Mouse (Mus musculus) adrenal gland, postnatal 14 days (tissue): Measurements from ENCODE around the gene Cradd. TPM values are rescaled to one million over a fixed set of nuclear protein-coding genes. Genes with fewer than 3 reads are reported as not detected.

ENCODE experiments used
- DNase-seq: peaks from one replicate; pipeline ENCODE4 v3.0.0; 2021; ENCODE audit warnings: mixed read lengths
- total RNA-seq: library from RNA; stranded (reverse); gene quantifications from 2 replicates; pipeline ENCODE4 v1.2.3, GENCODE M21; 2021

The Cradd gene
- total RNA-seq, 1 experiment from 2014 or later, result 11.7 TPM

DNA sequence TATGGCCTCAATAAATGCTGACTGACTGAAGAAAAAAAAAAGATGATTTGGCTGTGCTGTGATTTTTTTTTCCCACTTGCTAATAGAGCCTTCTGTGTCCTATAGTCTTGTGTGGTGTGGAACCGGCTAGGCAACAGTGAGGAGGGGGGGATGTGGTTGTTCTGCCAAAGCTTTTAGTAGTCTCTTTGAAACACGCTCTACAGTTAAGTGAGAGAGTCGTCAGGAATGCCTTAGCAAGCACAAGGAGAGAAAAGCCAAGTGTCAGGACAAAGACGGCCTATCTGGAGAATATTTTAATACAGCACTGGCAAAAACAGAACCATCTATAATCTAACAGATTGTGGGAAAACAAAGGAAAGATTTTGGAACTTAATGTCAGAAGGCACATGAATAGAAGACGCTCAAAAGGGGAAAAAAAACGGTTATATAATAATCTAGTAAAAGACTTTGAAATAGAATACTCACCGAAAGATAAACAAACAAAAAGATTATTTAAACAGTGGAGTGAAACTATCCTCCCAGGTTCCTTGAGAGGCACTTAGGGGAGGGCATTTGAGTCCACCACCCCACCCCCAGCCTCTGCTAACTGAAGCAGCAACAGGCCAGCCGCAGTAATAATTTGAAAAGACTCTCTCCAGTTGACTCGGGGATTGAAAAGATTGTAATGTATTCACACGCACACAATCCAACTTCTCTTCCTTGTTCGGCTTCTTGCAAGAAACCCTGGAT is 16.9 kb downstream of the Cradd start:
- no peak for DNase-seq

DNA sequence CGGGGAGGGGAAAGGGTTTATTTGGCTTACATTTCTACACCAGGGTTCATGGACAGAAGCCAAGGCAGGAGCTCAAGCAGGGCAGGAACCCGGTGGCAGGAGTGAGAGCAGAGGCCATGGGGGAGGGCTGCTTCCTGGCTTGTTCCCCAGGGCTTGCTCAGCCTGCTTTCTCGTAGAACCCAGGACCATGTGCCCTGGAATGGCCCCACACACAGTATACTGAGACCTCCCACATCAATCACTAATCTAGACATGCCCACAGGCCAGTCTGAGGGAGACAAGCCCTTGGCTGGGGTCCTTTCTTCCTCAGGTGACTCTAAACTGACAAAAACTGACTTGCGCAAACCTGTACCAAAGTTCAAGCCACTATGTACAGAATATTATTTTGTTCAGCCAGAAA is 19.7 kb downstream of the Cradd start:
- DNase-seq, result no peak

DNA sequence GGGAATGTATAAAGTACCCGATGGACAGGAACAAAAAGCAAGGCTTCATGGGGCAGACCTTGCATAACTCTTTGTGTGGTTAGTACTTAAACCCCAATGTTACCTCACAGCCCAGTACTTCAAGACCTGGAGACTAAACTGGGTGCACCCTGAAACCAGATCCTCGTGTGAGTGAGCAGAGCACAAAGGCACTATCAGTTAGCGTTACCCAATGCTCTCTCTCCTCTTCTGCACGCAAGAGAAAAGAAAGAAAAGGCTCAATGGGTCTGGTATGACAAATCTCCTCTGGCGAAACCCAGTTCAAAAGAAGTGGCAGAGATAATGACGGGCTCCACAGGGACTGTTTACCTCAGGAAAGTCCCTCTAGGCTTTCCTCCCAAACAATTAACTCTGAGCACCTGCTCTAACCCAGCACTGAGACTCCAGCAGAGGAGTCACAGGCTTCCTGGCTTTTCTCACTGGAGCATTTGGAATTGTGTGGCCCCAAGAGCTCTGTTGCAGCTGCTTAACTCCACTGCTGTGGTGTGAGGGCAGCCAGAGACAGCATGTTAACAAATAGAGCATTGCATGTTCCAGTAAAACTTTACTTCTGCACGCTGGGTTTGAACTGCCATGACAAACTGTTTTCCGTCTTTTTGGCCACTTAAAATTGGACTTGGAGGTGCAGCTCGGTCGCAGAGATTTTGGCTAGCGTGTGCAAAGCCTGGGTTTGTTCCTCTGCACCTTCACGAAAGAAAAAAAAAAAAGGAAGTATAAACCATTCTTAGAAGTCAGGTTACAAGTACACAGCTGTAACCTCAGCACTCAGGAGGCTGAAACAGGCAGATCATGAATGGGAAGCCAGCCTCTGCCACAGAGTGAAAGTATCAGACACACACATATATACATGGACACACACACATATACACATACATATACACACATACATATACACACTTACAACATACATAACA is 21.4 kb downstream of the Cradd start:
- no peak for DNase-seq

DNA sequence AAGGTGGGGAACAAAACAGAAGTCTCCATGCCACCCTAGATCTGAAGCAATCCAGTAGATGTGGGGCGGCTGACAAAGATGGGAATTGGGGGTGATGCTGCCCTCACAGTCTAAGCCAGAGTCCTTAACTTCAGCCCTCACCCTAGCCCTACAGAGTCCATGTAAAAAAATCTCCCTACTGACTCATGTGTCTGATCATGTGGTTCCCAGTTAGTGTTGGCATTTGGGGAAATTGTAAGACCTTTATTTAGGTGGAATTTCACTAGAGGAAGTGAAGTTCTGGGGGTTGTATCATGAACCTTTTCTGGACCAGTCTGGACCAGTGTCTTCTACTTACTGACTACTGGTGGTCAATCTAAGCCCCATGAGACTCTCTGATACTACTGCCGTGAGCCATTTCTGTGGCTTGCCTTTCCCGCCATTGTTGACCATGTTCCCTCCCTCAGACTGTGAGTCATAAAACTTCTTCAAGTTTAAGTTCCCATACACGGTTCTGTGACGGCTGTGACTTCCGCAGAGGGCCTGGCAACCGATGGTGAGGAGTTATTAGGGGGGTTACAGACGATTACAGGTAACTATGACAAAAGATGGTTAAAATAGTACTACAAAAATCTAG is 23.6 kb downstream of the Cradd start:
- no peak for DNase-seq

DNA sequence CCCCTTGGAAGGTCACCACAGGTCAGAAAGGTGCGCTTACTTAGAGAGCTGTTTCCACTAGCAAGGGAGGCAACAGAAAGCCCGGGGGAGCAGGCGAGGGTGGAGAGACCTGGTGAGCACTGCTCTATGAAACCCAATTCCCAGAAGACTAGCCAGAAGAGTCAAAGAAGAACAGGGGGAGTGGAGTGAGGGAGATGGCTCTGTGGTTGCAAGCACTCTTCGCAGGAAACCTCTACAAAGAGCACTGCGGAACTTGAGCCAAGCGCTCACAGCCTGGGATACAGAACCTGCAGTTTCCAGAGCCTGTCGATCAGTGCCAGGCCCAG is 24.2 kb downstream of the Cradd start:
- no peak for DNase-seq

DNA sequence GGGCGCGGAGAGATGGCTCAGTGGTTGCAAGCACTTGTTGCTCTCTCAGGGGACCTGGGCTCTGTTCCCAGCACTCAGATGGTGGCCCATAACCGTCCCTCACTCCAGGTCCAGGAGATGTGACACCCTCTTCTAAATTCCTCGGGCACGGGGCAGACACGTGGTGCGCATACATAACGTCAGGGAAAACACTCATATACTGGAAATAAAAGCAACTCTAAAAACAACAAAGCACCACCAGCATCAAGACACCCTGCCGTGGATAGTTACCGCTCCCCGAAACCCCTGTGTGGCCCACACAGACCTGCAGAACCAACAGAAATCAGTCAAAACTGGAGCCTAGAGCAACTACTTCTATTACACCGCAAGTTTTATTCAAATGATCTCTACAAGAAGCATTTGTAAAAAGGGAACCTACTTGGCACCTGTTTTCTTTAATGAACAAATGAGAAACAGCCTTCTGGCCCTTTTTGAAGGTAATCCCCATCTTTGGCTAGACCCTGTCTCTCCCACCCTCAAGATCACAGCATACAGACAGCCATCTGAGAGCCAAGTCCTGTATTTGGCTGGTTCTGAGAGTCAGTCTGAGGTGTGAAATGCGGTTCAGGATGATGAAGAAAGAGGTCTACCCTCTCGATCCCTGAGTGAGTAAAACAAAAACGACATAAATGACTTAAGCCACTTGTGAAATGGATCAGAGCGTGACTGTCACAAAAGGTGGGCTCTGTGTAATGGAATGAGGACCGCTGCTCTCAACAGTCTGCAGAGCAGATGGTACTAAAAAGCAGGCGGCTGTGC is 24.7 kb downstream of the Cradd start:
- no peak for DNase-seq

DNA sequence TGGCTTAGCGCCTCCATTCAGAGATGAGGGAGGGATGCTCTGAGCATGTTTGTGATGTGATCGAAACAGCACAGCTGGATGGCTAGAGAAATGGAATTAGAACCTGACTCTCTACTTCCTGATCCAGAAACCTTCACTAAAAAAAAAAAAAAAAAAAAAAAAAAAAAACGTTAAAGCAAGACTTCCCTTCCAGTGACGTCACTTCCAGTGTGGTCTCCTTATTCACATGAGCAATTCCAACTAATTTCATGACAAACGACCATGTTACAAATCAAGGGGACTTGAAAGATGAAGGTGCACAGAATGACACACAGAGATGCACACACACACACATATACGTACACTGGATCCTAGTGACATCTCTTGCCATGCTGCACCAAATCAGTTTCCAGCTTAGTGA is 25.4 kb downstream of the Cradd start:
- no peak for DNase-seq

DNA sequence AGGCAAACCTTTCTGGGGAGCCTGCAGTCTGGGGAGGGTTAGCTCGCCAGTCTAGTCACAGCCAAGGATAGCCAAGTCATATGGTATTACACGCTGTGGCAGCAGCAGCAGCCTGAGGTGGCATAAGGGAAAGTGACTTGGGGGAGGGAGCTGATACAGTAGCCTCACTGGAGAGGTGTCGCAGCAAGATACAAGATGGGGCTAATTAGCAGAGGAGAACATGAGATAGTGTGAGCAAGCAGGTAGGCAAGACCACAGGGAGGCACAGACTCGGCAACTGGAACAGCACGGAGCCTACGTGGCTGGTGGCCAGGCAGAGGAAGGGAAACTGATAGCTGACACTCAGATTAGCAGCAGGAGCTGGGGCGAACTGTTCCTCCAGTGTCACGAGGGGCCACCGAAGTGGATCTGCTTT is 26.2 kb downstream of the Cradd start:
- DNase-seq, result peak; percentile 28

DNA sequence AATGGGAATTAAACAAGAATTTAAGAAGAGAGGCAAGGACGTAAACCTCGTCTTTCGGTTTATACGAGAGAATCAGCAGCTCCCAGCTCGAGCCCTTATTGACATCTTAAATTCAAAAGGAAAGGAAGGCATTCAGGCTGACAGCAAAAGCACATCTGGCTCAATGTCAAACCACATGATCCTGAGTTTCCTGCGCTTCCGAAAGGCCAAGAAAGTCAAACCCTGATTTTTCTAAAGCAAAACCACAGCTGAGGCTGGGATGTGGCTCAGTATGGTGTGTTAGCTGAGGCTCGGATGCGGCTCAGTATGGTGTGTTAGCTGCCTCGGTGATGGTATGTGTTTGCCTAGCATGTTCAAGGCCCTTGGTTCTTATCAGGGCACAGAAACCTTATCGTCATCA is 26.9 kb downstream of the Cradd start:
- DNase-seq, result no peak

DNA sequence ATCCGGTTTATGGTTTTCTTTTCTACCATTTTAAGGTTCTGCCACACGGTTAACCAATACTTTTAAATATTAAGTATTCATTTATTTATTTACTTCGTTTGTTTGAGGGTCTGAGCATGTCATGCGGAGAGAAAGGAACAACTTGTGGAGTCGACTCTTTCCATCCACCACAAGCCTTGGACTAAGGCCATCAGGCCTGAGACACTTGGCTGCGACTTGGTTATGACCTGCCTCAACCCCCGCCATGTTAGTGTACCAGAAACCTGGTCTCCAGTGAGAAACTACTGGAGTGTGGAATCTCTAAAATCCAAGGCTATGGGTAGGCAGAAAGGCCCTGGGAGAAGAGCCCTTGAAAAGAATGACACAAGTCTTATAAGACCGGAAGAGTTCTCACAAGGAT is 30.7 kb downstream of the Cradd start:
- no peak for DNase-seq

DNA sequence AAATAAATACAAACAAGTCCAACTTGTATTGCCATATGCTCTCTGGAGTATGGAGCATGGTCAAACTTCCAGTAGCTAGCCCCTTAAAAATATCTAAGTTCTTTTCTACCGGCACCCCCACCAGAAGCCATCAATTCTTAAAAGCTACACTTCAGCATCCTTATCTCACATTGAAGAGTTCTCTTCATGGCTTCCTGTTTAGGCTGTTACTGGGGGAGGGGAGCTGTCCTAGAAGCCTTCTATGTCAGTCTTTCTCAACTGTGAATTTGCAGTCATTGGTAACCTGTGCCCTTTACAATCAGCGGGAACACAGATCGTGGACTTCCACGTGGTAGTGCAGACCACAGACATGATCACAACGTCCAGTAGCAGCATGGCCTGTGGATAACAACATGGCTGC is 31.7 kb downstream of the Cradd start:
- DNase-seq, result no peak

DNA sequence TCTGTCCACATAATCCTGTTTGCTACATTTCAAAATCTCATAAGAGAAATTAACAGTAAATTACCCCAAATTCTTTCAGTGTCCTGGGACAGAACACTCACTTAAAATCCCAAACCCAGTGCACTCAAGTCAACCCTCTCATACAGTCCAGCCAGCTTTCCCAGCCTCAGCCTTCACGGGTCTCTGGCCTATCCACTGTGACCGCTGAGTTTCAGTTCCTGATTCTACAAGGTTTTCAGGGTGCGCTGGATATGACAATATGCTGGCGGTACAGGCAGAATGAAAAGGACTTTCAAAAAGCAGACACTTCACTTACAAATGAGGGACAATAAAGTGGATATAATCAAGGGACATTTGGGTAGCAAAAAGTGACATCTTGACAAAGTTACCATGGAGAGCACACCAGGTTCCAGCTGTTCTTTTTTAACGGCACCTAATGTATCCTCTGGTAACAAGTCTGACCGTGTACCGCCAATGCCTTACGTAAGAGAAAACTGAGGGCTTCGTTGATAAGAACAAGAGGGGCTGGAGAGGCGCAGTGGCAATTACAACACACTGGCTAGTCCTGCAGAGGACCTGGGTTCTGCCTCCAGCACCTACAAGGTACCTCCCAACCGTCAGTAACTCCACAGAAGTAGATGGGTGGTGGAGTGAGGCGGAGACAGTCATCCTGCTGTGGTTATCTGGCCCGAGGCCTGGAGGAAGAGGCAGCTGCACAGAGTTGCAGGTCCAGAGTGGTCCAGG is 32.6 kb downstream of the Cradd start:
- DNase-seq, result no peak

DNA sequence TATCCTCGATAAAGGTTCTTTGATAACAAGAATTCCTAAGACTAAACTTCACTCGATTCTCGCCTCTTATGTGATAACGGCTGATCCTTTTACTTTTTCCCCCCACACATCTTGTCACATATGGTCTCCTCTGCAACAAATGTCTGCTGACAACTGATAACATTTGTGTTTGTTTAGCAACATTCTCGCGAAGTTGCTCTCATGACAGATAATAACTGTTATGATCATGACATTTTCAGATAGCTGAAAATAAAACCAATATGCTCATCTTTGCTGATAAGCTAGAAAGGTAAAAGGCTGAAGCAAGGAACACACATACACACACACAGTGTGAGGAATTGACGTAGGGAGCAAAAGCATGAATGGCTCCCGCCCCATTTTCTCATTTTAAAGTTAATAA is 34.1 kb downstream of the Cradd start:
- DNase-seq, result no peak

DNA sequence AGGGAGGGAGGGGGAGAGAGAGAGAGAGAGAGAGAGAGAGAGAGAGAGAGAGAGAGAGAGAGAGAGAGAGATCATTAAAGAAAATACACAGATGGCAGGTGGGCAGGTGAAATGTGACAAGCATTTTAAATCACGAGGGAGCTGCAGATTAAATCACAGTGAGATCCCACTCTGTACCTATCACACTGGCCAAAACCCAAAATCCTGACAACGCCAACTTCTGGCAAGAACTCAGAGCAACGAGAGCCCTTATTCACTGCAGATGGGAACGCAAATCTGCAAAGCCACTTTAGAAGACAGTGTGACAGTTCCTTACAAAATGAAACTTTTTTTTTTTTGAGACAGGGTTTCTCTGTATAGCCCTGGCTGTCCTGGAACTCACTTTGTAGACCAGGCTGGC is 35.7 kb downstream of the Cradd start:
- no peak for DNase-seq

DNA sequence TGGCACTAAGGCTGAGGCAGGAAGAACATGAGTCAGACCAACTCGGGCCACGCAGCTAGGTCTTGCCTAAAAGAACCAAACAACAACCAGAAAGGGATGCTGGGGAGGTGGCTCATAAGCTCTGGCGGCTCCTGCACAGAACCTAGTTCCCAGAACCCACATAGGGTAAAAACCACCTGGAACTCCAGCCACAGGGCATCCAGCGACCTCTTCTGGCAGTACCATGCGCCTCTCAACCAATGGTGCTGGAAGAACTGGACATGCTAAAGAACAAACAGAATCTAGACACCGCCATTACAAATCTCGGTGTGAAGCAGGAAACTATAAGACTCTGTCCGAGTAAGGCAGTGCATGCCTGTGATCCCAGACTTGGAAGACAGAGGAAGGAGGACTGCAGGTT is 36.6 kb downstream of the Cradd start:
- no peak for DNase-seq

DNA sequence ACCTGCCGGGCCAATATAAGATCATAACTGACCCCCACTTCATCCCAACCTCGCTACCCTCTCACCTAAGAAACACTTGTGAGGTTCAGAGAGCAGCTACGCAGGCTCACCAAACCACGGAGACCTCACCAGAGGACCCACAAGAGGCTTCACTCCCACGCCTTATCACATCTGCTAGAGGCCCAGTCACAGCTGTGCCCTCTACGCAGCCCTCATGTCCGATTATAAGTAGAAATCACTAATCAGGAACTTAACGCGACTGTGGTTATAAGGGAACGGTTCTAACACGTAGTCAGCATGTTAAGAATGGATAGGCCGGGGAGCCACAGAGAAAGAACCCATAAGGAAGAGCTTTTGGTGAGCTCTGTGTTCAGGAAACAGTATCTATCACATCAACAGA is 40.5 kb downstream of the Cradd start:
- DNase-seq, result no peak

DNA sequence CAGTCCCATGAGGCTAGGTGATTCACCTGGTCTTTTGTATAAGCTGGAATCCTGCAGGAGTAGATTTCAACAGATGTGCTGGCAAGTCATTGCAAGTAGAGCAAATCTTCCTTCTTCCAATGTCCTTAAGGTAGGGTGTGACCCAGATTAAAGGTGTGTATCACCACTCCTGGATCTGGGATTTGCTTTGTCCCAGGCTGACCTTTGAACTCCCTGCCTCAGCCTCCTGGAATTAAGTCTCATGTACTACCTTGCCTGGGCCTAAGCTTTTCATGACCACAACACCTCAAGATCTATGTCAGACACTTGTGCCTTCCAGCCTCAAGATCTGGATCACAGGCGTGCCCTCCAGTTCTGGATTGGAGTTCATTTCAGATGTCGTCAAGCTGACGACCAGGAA is 41.9 kb downstream of the Cradd start:
- no peak for DNase-seq

DNA sequence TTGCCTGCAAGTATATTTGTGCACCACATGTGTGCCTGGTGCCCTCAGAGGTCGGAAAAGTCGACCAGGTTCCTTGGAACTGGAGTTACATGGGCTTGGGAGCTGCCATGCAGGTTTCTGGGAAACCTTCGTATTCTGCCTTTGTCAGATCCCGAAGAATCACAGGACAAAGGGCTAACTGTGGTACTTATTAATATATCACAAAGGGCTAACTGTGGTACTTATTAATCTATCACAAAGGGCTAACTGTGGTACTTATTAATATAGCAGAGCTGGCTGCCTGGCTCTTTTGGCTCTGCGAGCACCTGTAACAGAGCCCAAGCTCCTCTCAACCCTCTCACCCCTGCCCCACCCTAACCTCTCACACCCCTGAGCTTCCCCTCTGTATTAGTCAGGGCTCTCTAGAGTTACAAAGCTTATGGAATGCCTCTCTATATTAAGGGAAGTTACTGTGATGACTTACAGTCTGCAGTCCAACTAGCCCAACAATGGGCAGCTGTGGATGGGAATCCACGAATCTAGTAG is 42.4 kb downstream of the Cradd start:
- DNase-seq, result no peak

DNA sequence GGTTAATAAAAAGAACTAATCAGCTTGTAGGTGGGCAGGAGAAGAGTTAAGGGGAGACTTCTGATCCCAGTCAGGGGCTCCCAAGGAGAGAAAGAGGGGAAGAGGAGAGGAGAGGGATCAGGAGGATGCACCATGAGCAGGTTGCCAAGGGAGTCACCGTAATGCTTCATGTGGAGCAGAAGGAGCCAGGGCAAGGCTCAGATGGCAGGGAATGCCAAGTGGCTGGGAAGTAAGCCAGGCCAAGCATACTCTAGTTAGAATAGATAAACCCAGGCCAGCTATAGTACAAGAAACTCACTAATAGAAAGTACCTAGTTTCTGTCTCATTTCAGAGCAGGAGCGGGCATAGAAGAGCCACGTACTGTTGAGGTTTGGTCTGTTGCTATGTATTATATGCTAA is 43.6 kb downstream of the Cradd start:
- DNase-seq, result no peak

DNA sequence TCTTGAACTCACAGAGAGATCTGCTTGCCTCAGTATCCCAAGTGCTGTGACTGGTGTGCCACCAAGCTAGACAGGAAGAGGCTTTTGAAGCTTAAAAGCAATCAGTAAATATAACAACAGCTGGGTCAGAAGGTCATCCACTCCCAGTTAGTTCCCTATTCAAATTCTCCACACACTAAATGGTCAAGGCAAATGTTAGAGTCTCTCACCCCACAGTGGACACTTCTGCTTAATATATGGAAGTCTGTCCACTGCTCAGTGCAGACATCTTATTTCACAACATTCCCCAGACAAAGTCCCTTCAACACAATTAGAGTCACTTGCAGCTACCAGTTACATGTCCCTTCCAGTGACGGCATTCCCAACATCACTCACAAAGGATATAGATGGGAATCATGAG is 44.5 kb downstream of the Cradd start:
- DNase-seq, result no peak

DNA sequence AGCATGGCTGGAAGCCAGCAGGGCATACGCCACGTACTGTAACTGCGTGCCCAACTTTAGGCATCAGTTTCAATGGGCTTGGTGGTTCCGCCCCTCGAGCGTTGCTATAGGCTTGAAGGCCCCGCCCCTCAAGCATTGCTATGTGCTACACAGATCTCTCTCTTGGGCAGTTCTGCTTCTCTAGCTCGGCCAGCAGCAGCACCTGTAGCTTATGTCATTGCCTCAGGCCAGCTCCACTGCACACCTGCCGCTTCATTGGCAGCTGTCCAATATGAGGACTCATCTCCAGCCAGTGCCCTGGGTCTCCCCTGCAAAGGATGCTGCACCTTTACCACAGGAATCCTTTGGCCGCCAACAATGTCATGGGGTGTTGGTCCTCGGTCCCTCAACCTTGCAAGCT is 45.8 kb downstream of the Cradd start:
- no peak for DNase-seq

DNA sequence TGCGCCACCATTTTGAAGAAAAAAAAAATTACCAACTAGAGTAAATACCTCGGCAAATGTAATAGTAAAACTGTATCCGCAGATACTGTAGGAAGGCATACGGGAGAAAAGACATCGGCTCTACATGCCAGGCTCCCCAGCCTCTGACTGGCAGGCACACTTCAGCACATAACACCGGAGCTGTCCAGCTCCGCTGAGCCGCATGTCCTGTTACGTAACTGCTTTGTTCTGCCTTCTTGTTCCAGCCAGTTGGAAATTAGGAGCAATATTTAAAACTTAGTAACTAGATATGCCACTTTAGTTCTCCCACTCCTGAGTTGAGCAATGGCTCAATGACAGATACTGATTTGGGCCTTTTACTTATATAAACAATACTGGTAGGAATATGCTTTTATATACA is 48.4 kb downstream of the Cradd start:
- DNase-seq, result no peak
